Mouse (Mus musculus) lung, postnatal 0 days (tissue): ENCODE data around the gene Rhbdf2. TPM values are rescaled to one million over a fixed set of nuclear protein-coding genes. Genes with fewer than 3 reads are reported as not detected.
"Not testable (repeated sequence)": the region's sequence is repeated elsewhere in the genome, so short reads cannot be mapped to it uniquely, and the experiment has no call there.

Experiments used
- ATAC-seq: fragments of 200-750 bp; cut with Nextera tagmentation; 2 replicates; pipeline ENCODE4 v1.8.0; 2017; ENCODE audit warnings: moderate library complexity
- DNase-seq: peaks from one replicate; pipeline ENCODE4 v3.0.0-alpha.2; 2016; ENCODE audit warnings: low spot score
- H3K27ac ChIP-seq: fragments of 300-500 bp; sonication (generic); 2 replicates; pipeline ENCODE4 v1.5.1; 2014; ENCODE audit warnings: antibody characterized with exemption, mild to moderate bottlenecking, low read length, mixed read lengths
- H3K27me3 ChIP-seq: fragments of 300-500 bp; sonication (generic); replicated peaks from 2 replicates; pipeline ENCODE4 v1.6.1; 2014; ENCODE audit warnings: low read length, mixed read lengths; ENCODE audit not compliant: insufficient read depth
- H3K36me3 ChIP-seq: fragments of 300-500 bp; sonication (generic); 2 replicates; pipeline ENCODE4 v1.6.1; 2014; ENCODE audit warnings: low read length, mixed read lengths; ENCODE audit not compliant: insufficient read depth
- H3K4me1 ChIP-seq: fragments of 300-500 bp; sonication (generic); 2 replicates; pipeline ENCODE4 v1.6.1; 2014; ENCODE audit warnings: antibody characterized with exemption, low read depth, low read length, mixed read lengths; ENCODE audit not compliant: insufficient read depth
- H3K4me2 ChIP-seq: fragments of 300-500 bp; sonication (generic); replicated peaks from 2 replicates; pipeline ENCODE4 v1.6.1; 2014; ENCODE audit warnings: low read depth, mild to moderate bottlenecking, low read length, moderate library complexity, mixed read lengths
- H3K4me3 ChIP-seq: fragments of 300-500 bp; sonication (generic); 2 replicates; pipeline ENCODE4 v1.5.1; 2014; ENCODE audit warnings: low read depth, low read length
- H3K9ac ChIP-seq: fragments of 300-500 bp; sonication (generic); replicated peaks from 2 replicates; pipeline ENCODE4 v1.6.1; 2014; ENCODE audit warnings: low read depth, mild to moderate bottlenecking
- H3K9me3 ChIP-seq: fragments of 300-500 bp; sonication (generic); 2 replicates; pipeline ENCODE4 v1.6.1; 2016; ENCODE audit warnings: low read length, mixed read lengths
- CTCF ChIP-seq: IDR thresholded peaks from 2 replicates; pipeline ENCODE4 v1.5.1; 2016; ENCODE audit warnings: antibody characterized with exemption, mild to moderate bottlenecking
- EP300 ChIP-seq: IDR thresholded peaks from 2 replicates; pipeline ENCODE4 v1.6.1; 2016; ENCODE audit warnings: antibody characterized with exemption, mild to moderate bottlenecking, control low read depth
- WGBS: fragments of 180-500 bp; shearing (Covaris S2); extraction: QIAGEN DNeasy Blood & Tissue Kit; methylation state at CpG from one replicate; pipeline ENCODE4 v1.1.7; 2014; 5-methylcytosine and 5-hydroxymethylcytosine counted together
- polyA plus RNA-seq: library from polyadenylated mRNA; unstranded; fragments of >200 nt; fragmentation: Nextera tagmentation; extraction: Ambion mirVana; gene quantifications from 2 replicates; pipeline ENCODE4 v1.2.1, GENCODE M21; 2015

The Rhbdf2 gene
- polyA plus RNA-seq, 1 experiment from 2014 or later: 23.5 TPM

GRCm38 (mm10) chr11:116668381-116668825 is 41.6 kb upstream of the Rhbdf2 start:
- no peak for DNase-seq
- H3K27me3 ChIP-seq: no peaks in the 10 kb centered on the region
- no peak overlapping the region for H3K9ac ChIP-seq
- H3K4me1 ChIP-seq: peaks cover 3% of the 10 kb centered on the region; the same call in 1 of the 2 replicates
- TF ChIP-seq EP300 (no peak), CTCF (no peak)
- H3K27ac ChIP-seq: no peak overlapping the region
- 47% methylated on average over 10 of the region's 10 CpGs for WGBS
- no peak overlapping the region for H3K4me2 ChIP-seq
- no peak overlapping the region for H3K4me3 ChIP-seq
- no peak for ATAC-seq
- no peaks in the 10 kb centered on the region for H3K36me3 ChIP-seq
- H3K9me3 ChIP-seq: no peaks in the 10 kb centered on the region

DNA sequence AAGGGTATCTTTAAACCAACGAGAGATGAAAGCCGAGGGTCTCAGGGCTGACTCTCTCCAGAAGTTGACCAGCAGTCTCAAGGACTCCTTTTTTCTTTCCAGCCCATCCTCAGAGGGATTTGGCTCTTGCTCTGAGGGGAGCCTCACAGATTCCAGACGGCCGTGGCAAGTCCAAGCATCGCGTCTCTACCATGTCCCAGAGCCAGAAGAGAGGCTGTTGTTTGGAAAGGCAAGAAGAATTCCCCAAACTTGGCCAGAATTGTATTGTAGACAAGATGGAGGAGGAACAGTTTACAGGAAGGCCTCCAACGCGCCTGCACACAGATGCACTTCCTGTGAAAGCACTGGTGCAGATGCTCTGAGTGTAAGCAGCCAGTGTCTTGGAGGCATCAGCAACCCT is 41.1 kb upstream of the Rhbdf2 start:
- WGBS: 56% methylated on average over 8 of the region's 8 CpGs
- H3K4me2 ChIP-seq: no peak overlapping the region
- TF ChIP-seq CTCF (no peak), EP300 (no peak)
- no peaks in the 10 kb centered on the region for H3K36me3 ChIP-seq
- ATAC-seq (no peak), DNase-seq (no peak)
- no peak overlapping the region for H3K27ac ChIP-seq
- H3K4me3 ChIP-seq: no peak overlapping the region
- H3K27me3 ChIP-seq: no peaks in the 10 kb centered on the region
- H3K4me1 ChIP-seq: peaks cover 4% of the 10 kb centered on the region
- no peaks in the 10 kb centered on the region for H3K9me3 ChIP-seq
- H3K9ac ChIP-seq: no peak overlapping the region

DNA sequence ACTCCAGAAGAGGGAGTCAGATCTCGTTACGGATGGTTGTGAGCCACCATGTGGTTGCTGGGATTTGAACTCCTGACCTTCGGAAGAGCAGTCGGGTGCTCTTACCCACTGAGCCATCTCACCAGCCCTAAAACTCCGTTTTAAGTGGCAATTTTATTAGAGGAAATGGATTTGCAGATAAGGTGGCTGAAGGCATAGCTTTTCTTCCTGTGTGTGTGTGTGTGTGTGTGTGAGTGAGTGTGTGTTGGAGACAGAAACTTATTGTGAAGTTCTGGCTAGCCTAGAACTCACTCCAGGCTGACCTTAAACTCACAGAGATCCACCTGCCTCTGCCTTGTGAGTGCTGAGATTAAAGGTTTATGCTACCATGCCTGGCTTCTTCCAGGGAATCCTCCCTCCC is 40.2 kb upstream of the Rhbdf2 start:
- H3K4me3 ChIP-seq, H3K9ac ChIP-seq, H3K4me2 ChIP-seq, H3K9me3 ChIP-seq, H3K27ac ChIP-seq, H3K4me1 ChIP-seq, H3K36me3 ChIP-seq, DNase-seq, H3K27me3 ChIP-seq, ATAC-seq: not testable (repeated sequence)
- 63% methylated on average over 3 of the region's 5 CpGs for WGBS

- peaks cover 13% of the 10 kb centered on the region for H3K4me1 ChIP-seq
- 15% methylated on average over 9 of the region's 9 CpGs for WGBS
- H3K4me2 ChIP-seq: no peak overlapping the region
- ATAC-seq (peak; percentile 60), DNase-seq (peak; percentile 96)
- no peaks in the 10 kb centered on the region for H3K36me3 ChIP-seq
- H3K27me3 ChIP-seq: no peaks in the 10 kb centered on the region
- H3K9ac ChIP-seq: no peak overlapping the region
- TF ChIP-seq EP300: peak; percentile 87
- no peak for TF ChIP-seq CTCF
- H3K27ac ChIP-seq: 0 out of 2 replicates have a peak overlapping the region, but pooled peaks have one; percentile 1
- H3K4me3 ChIP-seq: no peak overlapping the region
- H3K9me3 ChIP-seq: no peaks in the 10 kb centered on the region
Observed at GRCm38 (mm10) chr11:116666566-116666965, 39.7 kb upstream of the Rhbdf2 start.

DNA sequence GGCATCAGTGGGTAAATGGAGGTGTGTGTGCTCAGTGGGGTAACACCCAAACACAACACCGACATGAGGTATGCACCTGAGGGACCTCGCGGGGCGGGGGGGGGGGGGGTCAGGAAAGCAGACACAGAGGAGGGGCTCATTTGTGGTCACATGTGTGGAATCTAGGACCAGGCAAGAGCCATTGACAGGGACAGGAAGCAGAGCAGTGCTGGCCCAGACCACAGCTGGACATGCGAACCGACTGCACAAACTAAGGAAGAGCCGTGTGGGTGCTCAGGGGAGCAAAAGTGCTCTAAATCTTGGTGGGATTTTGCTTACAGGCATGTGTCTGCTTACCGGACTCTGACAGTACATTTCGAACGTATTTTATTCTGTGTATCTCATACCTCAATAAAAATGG is 38.5 kb upstream of the Rhbdf2 start:
- H3K9me3 ChIP-seq: no peaks in the 10 kb centered on the region
- WGBS: 63% methylated on average over 10 of the region's 10 CpGs
- DNase-seq: no peak
- no peak overlapping the region for H3K9ac ChIP-seq
- no peaks in the 10 kb centered on the region for H3K36me3 ChIP-seq
- no peaks in the 10 kb centered on the region for H3K27me3 ChIP-seq
- no peak overlapping the region for H3K27ac ChIP-seq
- no peak for ATAC-seq
- no peak overlapping the region for H3K4me3 ChIP-seq
- peaks cover 20% of the 10 kb centered on the region for H3K4me1 ChIP-seq
- no peak for TF ChIP-seq EP300
- H3K4me2 ChIP-seq: no peak overlapping the region

- peaks cover 31% of the 10 kb centered on the region for H3K4me1 ChIP-seq
- H3K9me3 ChIP-seq: no peaks in the 10 kb centered on the region
- H3K27me3 ChIP-seq: no peaks in the 10 kb centered on the region
- no peak overlapping the region for H3K4me2 ChIP-seq
- no peak for TF ChIP-seq EP300
- ATAC-seq (no peak), DNase-seq (no peak)
- H3K9ac ChIP-seq: no peak overlapping the region
- H3K4me3 ChIP-seq: no peak overlapping the region
- WGBS: 48% methylated on average over 7 of the region's 8 CpGs
- H3K36me3 ChIP-seq: no peaks in the 10 kb centered on the region
- no peak overlapping the region for H3K27ac ChIP-seq
Observed at GRCm38 (mm10) chr11:116661948-116662377, 35.1 kb upstream of the Rhbdf2 start.

- no peak overlapping the region for H3K9ac ChIP-seq
- H3K4me2 ChIP-seq: no peak overlapping the region
- peaks cover 31% of the 10 kb centered on the region for H3K4me1 ChIP-seq
Observed at GRCm38 (mm10) chr11:116661291-116661947, 34.6 kb upstream of the Rhbdf2 start.

More at GRCm38 (mm10) chr11:116661291-116661947, 34.6 kb upstream of the Rhbdf2 start:
- Histone ChIP-seq H3K9me3 (no peaks in the 10 kb centered on the region), H3K27ac (no peak overlapping the region), H3K27me3 (no peaks in the 10 kb centered on the region), H3K4me3 (no peak overlapping the region), H3K36me3 (no peaks in the 10 kb centered on the region)
- no peak for ATAC-seq
- no peak for DNase-seq
- WGBS: 34% methylated on average over 13 of the region's 13 CpGs
- TF ChIP-seq CTCF: no peak
- TF ChIP-seq EP300: no peak
